Mouse (Mus musculus) liver, postnatal 0 days (tissue): ENCODE results near the gene Chst15.

Source experiments
- CTCF ChIP-seq: sonication (generic); IDR thresholded peaks from 2 replicates; pipeline ENCODE4 v1.5.1; 2016; ENCODE audit warnings: antibody characterized with exemption, low read depth
- EP300 ChIP-seq: IDR thresholded peaks from 2 replicates; pipeline ENCODE4 v1.6.1; 2016; ENCODE audit warnings: antibody characterized with exemption, low read depth, mild to moderate bottlenecking

DNA sequence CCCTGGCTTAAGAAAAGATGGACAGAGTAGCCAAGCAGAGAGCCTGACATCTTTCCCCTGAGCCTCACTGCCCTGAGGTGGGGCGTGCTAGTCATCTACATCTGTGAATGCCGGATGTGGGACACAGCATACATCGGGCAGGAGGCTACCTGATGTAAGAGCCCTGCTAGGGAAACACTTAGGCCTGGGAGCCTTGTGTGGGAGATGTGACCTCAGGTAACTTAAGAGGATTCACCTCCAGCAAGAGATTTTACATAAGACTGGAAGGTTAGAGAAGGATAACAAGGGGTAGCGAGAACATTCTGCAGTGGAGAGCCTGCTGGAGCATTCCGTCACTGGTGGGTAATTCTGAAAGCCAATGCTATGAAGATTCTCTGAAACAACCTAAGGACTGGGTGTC lies 69.9 kb downstream of the Chst15 start:
- no peak for TF ChIP-seq CTCF
- TF ChIP-seq EP300: no peak
